Mouse (Mus musculus) hindbrain, embryonic 13.5 days (tissue): ENCODE results near the gene Polr2e. TPM values are rescaled to one million over a fixed set of nuclear protein-coding genes. Genes with fewer than 3 reads are reported as not detected.

Experiments
- ATAC-seq: fragments of 200-750 bp; cut with Nextera tagmentation; 2 replicates; pipeline ENCODE4 v1.8.0; 2017; ENCODE audit warnings: moderate TSS enrichment; ENCODE audit not compliant: low FRiP score
- H3K27ac ChIP-seq: fragments of 300-500 bp; sonication (generic); 2 replicates; pipeline ENCODE4 v1.5.1; 2015; ENCODE audit warnings: inconsistent platforms, mild to moderate bottlenecking, moderate library complexity
- H3K27me3 ChIP-seq: fragments of 300-500 bp; sonication (generic); 2 replicates; pipeline ENCODE4 v1.6.1; 2015; ENCODE audit warnings: mild to moderate bottlenecking, inconsistent platforms
- H3K36me3 ChIP-seq: fragments of 300-500 bp; sonication (generic); 2 replicates; pipeline ENCODE4 v1.6.1; 2015; ENCODE audit warnings: mild to moderate bottlenecking, inconsistent platforms
- H3K4me1 ChIP-seq: fragments of 300-500 bp; sonication (generic); replicated peaks from 2 replicates; pipeline ENCODE4 v1.6.1; 2015; ENCODE audit warnings: inconsistent platforms
- H3K4me2 ChIP-seq: fragments of 300-500 bp; sonication (generic); 2 replicates; pipeline ENCODE4 v1.6.1; 2015; ENCODE audit warnings: inconsistent platforms, mild to moderate bottlenecking, moderate library complexity
- H3K4me3 ChIP-seq: fragments of 300-500 bp; sonication (generic); 2 replicates; pipeline ENCODE4 v1.5.1; 2015; ENCODE audit warnings: mild to moderate bottlenecking, inconsistent platforms
- H3K9ac ChIP-seq: fragments of 300-500 bp; sonication (generic); 2 replicates; pipeline ENCODE4 v1.6.1; 2015; ENCODE audit warnings: mild to moderate bottlenecking, inconsistent platforms
- H3K9me3 ChIP-seq: fragments of 300-500 bp; sonication (generic); 2 replicates; pipeline ENCODE4 v1.6.1; 2016; ENCODE audit warnings: inconsistent platforms
- WGBS: fragments of 180-500 bp; shearing (Covaris S2); methylation state at CpG from one replicate; pipeline ENCODE4 v1.1.7; 2015; 5-methylcytosine and 5-hydroxymethylcytosine counted together
- polyA plus RNA-seq: library from polyadenylated mRNA; unstranded; fragments of >200 nt; fragmentation: Nextera tagmentation; extraction: Ambion mirVana; gene quantifications from 2 replicates; pipeline ENCODE4 v1.2.1, GENCODE M21; 2015

Gene Polr2e
- polyA plus RNA-seq, 1 experiment from 2014 or later, result 150 TPM

DNA sequence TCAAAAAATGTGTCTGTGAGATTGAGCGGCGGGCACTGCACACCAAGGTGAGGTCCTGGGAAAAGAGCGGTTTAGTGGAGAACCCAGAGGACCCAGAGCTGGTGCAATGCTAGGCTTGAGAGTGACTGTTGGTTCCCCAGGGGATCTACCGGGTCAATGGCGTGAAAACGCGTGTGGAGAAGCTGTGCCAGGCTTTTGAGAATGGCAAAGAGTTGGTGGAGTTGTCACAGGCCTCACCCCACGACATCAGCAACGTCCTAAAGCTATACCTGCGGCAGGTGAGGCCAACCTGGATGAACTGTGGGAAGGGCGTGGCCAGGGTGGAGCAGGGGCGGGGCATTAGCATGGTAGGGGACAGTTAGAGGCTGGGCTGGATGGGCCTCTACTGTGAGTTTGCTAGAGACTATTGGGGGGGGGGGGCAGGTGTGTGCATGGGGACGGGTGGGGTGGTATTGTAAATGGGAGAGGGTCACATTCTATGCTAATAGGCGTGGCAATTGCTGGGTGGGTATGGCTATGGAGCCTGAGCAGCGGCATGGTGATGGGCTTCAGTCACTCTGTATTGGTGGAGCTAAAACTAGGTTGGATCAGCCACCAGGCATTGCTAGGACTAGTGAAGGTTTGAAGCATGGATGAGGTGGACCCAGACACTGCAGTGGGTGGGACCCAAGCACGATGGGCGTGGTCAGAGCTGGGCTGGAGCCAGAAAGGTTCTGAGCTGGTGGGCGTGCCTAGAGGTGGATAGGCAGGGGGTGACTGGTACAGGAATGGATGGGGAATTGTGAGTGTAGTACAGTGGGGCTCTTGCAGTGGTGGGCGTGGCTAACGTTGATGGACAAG lies 11.7 kb downstream of the Polr2e start:
- Histone ChIP-seq H3K4me1 (0 out of 2 replicates have a peak, but pooled peaks cover under 1% of the 10 kb centered on the region), H3K27me3 (no peaks in the 10 kb centered on the region), H3K4me3 (no peak overlapping the region), H3K4me2 (no peak overlapping the region), H3K9me3 (no peaks in the 10 kb centered on the region), H3K9ac (no peak overlapping the region), H3K27ac (no peak overlapping the region), H3K36me3 (no peaks in the 10 kb centered on the region)
- ATAC-seq, result no peak
- WGBS, result 76% methylated on average over 20 of the region's 20 CpGs

- 60% methylated on average over 12 of the region's 12 CpGs for WGBS
- Histone ChIP-seq H3K4me1 (no peaks in the 10 kb centered on the region), H3K9ac (no peak overlapping the region), H3K36me3 (no peaks in the 10 kb centered on the region), H3K4me3 (no peak overlapping the region), H3K4me2 (no peak overlapping the region), H3K9me3 (no peaks in the 10 kb centered on the region), H3K27ac (no peak overlapping the region), H3K27me3 (0 out of 2 replicates have a peak, but pooled peaks cover 6% of the 10 kb centered on the region)
- ATAC-seq, result no peak
Measured at GRCm38 (mm10) chr10:80025889-80026288, 13.7 kb downstream of the Polr2e start.

GRCm38 (mm10) chr10:80025463-80025862 lies 14.1 kb downstream of the Polr2e start:
- 75% methylated on average over 10 of the region's 10 CpGs for WGBS
- no peaks in the 10 kb centered on the region for H3K36me3 ChIP-seq
- H3K27me3 ChIP-seq, result peaks cover 9% of the 10 kb centered on the region; the same call in 1 of the 2 replicates
- H3K9me3 ChIP-seq, result no peaks in the 10 kb centered on the region
- no peak overlapping the region for H3K4me2 ChIP-seq
- no peak overlapping the region for H3K4me3 ChIP-seq
- H3K4me1 ChIP-seq, result no peaks in the 10 kb centered on the region
- H3K9ac ChIP-seq, result no peak overlapping the region
- H3K27ac ChIP-seq, result no peak overlapping the region
- no peak for ATAC-seq

DNA sequence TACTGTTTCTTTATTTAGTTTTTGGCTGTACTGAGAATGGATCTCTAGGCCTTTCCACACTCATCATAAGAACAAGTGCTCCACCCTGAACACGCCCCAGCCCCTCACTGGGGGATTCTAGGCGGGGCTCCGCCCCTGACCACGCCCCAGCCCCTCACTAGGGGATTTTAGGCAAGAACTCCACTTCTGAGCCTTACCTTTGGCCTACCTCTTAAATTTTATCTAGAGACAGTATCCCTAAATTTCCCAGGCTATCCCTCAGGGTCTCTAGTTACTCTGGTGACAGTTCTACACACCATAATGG lies 14.6 kb downstream of the Polr2e start:
- H3K4me2 ChIP-seq, result no peak overlapping the region
- 58% methylated on average over 4 of the region's 4 CpGs for WGBS
- H3K9me3 ChIP-seq, result no peaks in the 10 kb centered on the region
- ATAC-seq, result no peak
- no peaks in the 10 kb centered on the region for H3K4me1 ChIP-seq
- H3K27me3 ChIP-seq, result peaks cover 14% of the 10 kb centered on the region
- no peaks in the 10 kb centered on the region for H3K36me3 ChIP-seq
- H3K27ac ChIP-seq, result no peak overlapping the region
- no peak overlapping the region for H3K4me3 ChIP-seq
- no peak overlapping the region for H3K9ac ChIP-seq

- Histone ChIP-seq H3K27ac (no peak overlapping the region), H3K9ac (no peak overlapping the region), H3K36me3 (no peaks in the 10 kb centered on the region), H3K4me2 (no peak overlapping the region), H3K9me3 (no peaks in the 10 kb centered on the region), H3K4me1 (0 out of 2 replicates have a peak, but pooled peaks cover 5% of the 10 kb centered on the region), H3K4me3 (no peak overlapping the region), H3K27me3 (peaks cover 20% of the 10 kb centered on the region)
- ATAC-seq, result no peak
- WGBS, result 78% methylated on average over 15 of the region's 15 CpGs
Measured at GRCm38 (mm10) chr10:80024229-80025043, 15.2 kb downstream of the Polr2e start.

DNA sequence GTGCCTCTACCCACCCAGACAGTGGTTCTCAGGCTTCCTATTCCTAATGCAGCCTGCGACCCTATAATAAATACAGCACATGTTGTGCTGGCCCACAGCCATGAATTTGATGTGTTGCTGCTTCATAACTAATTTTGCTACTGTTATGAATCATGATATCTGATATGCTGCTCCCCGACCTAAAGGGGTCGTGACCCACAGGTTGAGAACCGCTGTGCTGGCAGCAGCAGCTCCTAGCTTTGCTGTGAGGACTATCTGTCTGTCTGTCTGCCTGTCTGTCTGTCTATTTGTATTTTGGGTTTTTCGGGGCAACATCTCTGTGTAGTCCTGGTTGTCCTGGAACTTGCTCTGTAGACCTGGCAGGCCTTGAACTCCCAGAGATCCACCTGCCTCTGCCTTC lies 15.8 kb downstream of the Polr2e start:
- no peak overlapping the region for H3K9ac ChIP-seq
- H3K36me3 ChIP-seq, result no peaks in the 10 kb centered on the region
- no peak overlapping the region for H3K27ac ChIP-seq
- H3K4me3 ChIP-seq, result no peak overlapping the region
- no peak overlapping the region for H3K4me2 ChIP-seq
- H3K9me3 ChIP-seq, result no peaks in the 10 kb centered on the region
- 0 out of 2 replicates have a peak, but pooled peaks cover 6% of the 10 kb centered on the region for H3K4me1 ChIP-seq
- H3K27me3 ChIP-seq, result peaks cover 26% of the 10 kb centered on the region
- 86% methylated on average over 5 of the region's 5 CpGs for WGBS
- ATAC-seq, result no peak

DNA sequence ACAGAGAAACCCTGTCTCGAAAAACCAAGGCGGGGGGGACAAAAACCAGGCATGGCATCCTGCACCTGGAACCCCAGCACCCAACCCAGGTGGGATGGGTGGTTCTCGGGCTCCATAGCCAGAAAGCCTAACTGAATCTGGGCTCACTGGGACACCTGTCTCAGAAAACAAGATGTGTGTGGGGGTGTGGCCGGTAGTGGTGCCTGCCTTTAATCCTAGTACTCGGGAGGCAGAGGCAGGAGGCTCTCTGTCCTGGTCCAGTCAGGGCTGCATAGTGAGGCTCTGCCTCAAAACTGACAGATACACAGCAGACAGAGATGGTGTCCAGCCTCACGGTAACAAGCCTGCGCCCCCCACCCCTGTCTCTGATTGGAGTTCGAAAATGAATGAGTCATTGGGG lies 16.8 kb downstream of the Polr2e start:
- Histone ChIP-seq H3K9ac (no peak overlapping the region), H3K9me3 (no peaks in the 10 kb centered on the region), H3K27ac (no peak overlapping the region), H3K4me3 (no peak overlapping the region), H3K27me3 (peaks cover 32% of the 10 kb centered on the region), H3K4me2 (no peak overlapping the region), H3K4me1 (0 out of 2 replicates have a peak, but pooled peaks cover 6% of the 10 kb centered on the region), H3K36me3 (no peaks in the 10 kb centered on the region)
- ATAC-seq, result no peak
- WGBS, result 95% methylated on average over 8 of the region's 8 CpGs

DNA sequence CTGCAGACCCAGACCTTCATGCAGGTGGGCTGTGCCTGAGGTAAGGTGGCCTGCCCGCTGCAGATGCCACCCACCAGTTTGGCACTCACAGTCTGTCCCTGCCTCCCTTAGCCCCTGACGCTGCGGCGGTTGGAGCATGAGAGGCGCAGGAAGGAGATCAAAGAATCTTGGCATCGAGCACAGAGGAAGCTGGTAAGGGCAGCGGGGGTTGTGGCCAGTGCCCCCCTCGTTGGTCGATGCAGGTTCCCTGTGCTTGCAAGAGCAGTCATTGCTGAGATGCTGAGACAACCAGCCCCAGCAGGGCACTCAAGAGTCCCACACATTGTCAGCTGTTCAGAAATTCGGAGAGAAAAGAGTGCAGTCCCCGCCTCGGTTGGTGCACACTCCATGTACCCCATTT lies 17.4 kb downstream of the Polr2e start:
- no peaks in the 10 kb centered on the region for H3K36me3 ChIP-seq
- no peak for ATAC-seq
- H3K27ac ChIP-seq, result no peak overlapping the region
- H3K4me2 ChIP-seq, result no peak overlapping the region
- WGBS, result 91% methylated on average over 12 of the region's 12 CpGs
- no peak overlapping the region for H3K4me3 ChIP-seq
- H3K4me1 ChIP-seq, result 0 out of 2 replicates have a peak, but pooled peaks cover 6% of the 10 kb centered on the region
- peaks cover 39% of the 10 kb centered on the region for H3K27me3 ChIP-seq
- no peaks in the 10 kb centered on the region for H3K9me3 ChIP-seq
- H3K9ac ChIP-seq, result no peak overlapping the region

DNA sequence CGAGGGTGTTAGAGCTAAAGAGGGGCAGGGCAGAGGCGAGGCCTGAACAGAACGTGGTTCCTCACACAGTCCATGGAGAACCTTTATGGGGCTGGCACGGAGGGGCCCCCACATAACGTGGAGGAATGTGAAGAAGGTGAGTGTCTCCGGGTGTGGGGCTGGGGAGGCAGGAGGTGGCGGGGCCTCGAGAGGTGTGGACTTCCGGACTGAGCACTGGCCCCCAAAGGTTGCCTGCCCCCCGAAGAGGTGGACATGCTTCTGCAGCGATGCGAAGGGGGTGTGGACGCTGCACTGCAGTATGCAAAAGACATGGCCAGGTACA lies 18.3 kb downstream of the Polr2e start:
- no peak overlapping the region for H3K9ac ChIP-seq
- 0 out of 2 replicates have a peak, but pooled peaks have one; percentile 6 for ATAC-seq
- no peak overlapping the region for H3K4me3 ChIP-seq
- H3K4me2 ChIP-seq, result no peak overlapping the region
- no peaks in the 10 kb centered on the region for H3K9me3 ChIP-seq
- H3K4me1 ChIP-seq, result 0 out of 2 replicates have a peak, but pooled peaks cover 6% of the 10 kb centered on the region
- no peak overlapping the region for H3K27ac ChIP-seq
- 95% methylated on average over 13 of the region's 13 CpGs for WGBS
- no peaks in the 10 kb centered on the region for H3K36me3 ChIP-seq
- H3K27me3 ChIP-seq, result peaks cover 48% of the 10 kb centered on the region

GRCm38 (mm10) chr10:80020603-80021319 lies 18.8 kb downstream of the Polr2e start:
- peaks cover 53% of the 10 kb centered on the region for H3K27me3 ChIP-seq
- H3K9ac ChIP-seq, result no peak overlapping the region
- no peak overlapping the region for H3K4me3 ChIP-seq
- no peak overlapping the region for H3K27ac ChIP-seq
- H3K4me1 ChIP-seq, result 0 out of 2 replicates have a peak, but pooled peaks cover 6% of the 10 kb centered on the region
- WGBS, result 89% methylated on average over 18 of the region's 18 CpGs
- no peaks in the 10 kb centered on the region for H3K9me3 ChIP-seq
- H3K4me2 ChIP-seq, result no peak overlapping the region
- ATAC-seq, result no peak
- H3K36me3 ChIP-seq, result no peaks in the 10 kb centered on the region

DNA sequence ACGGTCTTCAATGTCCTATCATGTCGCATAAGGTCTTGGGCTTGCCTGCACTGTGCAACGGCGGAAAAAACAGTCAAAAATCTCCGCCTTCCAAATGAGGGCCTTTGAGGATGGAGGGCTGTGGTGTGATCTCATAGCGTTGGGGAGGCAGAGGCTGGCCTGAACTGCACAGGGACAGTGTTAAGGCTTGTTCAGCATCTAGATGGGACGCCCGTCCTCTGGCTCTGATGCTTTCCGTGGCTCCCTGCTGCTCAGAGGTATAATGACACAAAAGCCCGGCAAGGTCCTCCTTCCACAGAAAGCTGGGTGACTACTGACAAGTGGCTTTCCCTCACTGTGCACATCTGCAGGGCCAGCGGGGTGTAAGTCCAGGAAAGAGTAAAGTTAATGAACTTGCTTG lies 19.4 kb downstream of the Polr2e start:
- 25% methylated on average over 11 of the region's 11 CpGs for WGBS
- H3K4me3 ChIP-seq, result no peak overlapping the region
- H3K9ac ChIP-seq, result peak overlapping the region; percentile 46; the same call in 1 of the 2 replicates
- no peaks in the 10 kb centered on the region for H3K9me3 ChIP-seq
- no peak overlapping the region for H3K4me2 ChIP-seq
- H3K27ac ChIP-seq, result no peak overlapping the region
- H3K36me3 ChIP-seq, result no peaks in the 10 kb centered on the region
- no peak for ATAC-seq
- peaks cover 58% of the 10 kb centered on the region for H3K27me3 ChIP-seq
- 0 out of 2 replicates have a peak, but pooled peaks cover 6% of the 10 kb centered on the region for H3K4me1 ChIP-seq
